Mouse (Mus musculus) thymus, adult 18-20 months (tissue): ENCODE data around the gene Nlgn2.

Source experiments
- DNase-seq, 2 experiments: peaks; one replicate each; pipeline ENCODE4 v3.0.0; 2022; ENCODE audit warnings: mixed read lengths in 2 of 2

The Nlgn2 gene

GRCm38 (mm10) chr11:69818871-69819270 is 18.7 kb downstream of the Nlgn2 start:
- no peak for DNase-seq

- no peak for DNase-seq
Observed at GRCm38 (mm10) chr11:69818365-69818764, 19.2 kb downstream of the Nlgn2 start, which contains the start of gene Spem2. Gene Spem2, minus strand, starts transcription at chr11:69818465.

DNA sequence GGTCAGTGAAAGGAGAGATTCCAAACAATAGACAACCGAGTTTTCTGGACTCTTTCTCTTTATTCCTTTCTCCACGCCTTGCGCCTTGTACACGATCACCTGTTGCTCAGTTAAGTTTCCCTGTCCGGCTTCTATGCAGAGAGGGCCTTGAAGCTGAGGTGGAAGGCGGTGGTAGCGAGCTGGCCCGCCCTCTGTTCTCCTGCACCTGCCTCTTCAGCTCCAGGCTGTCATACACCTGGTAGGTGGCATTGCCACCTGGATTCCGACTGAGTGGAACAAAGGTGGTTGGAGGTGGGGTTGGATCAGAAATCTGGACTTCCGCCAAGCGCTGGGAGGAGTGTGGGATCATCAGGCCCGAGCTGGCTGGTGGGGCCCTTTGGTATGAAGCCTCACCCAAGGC is 21.1 kb downstream of the Nlgn2 start:
- no peak for DNase-seq

DNA sequence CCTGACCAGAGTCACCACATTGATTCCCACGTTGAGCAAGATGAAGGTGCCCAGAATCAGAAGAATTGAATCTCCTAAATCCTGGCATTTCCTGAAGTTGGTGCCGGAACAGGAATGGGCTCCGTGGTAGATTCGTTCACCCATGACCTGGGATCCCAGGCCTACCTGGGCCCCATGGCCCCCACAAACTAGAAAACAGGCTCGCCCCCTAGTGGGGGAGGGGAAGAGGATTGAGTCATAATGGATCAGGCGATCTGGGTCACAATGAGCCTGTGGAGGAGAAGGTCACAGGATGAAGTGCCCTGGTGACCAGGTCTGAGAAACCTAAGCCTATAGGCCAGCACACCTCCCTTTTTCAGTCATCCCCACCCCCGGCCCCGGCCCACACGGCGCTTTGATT is 22.4 kb downstream of the Nlgn2 start, which contains the start of gene Gm39566:
Gene Gm39566, minus strand, starts transcription at position 144 of the 400 bp plus-strand sequence.
- no peak for DNase-seq

GRCm38 (mm10) chr11:69810280-69810679 is 27.3 kb downstream of the Nlgn2 start:
- DNase-seq: no peak

- DNase-seq: no peak
Observed at GRCm38 (mm10) chr11:69807641-69808040, 29.9 kb downstream of the Nlgn2 start.

DNA sequence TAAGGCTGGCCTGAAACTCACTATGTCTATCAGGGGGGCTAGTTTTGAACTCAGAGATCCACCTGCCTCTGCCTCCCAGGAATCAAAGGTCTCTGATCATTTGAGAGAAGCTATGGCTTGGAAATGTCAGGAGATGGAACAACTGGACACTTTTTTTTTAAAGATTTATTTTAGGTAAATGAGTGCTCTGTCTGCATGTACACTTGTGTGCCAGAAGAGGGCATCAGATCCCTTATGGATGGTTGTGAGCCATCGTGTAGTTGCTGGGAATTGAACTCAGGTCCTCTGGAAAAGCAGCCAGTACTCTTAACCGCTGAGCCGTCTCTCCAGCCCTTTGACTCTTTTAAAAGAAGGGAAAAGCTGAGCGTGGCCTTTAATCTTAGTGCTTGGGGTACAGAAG is 31.2 kb downstream of the Nlgn2 start:
- DNase-seq: no peak

DNA sequence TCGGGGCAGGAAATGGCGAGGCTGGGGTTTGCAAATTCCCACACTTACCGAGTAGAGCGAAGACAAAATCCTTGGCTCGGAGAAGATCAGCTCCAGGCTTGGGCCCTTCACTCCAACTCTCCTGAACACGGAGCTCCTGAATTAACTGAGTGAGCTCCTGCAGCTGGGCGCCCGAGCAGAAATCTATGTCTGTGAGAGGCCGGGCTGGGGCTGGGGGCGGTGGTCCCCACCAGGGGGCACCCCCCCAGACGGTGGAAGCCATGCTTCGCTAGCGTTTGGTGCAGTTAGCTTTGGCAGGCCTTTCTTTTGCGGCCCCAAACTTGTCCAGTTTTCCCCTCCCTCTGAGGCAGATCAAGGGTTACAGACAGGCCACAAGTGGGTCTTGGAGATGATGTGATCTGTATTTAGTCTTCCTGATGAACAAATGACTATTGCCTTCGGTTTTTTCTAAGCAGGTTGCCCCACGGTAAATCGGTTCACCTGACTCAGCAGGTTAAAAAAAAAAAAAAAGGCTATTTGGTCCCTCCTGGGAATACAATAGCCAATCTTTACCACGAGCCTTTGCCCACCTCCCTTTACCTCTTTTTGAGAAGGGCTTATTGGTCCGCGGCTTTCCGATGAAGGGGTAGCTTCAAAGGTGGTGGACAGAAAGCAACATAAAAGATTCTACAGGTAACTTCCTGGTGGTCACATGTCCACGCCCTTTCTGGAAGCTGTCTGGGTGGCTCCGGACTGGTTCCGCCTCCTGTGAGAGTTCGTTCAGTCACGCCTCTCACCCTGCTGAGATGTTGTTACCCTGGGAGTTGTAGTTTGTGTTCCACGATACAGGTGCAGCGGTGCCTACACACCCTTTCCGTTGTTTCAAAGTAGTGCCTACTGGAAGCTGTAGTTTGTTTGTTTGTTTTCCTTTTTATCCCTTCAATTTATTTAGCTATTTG is 32.3 kb downstream of the Nlgn2 start, which contains the start of gene Tmem102:
Gene Tmem102, minus strand, starts transcription at position 653 of the 938 bp plus-strand sequence.
- DNase-seq: no peak

DNA sequence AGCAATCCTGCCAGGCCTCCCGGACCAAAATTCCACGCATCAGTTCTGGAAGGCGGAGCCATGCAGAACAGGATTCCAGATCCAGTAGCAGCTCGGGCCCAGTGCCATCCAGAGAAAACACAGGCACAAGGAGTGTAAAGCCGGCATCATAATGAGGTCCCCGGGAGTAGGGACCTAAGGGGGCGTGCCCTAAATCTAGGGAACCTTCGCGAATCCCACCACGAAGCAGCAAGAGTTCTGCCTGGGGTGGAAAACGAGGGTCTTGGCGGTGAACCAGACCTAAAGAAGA is 33.0 kb downstream of the Nlgn2 start:
- no peak for DNase-seq

- DNase-seq: peak; percentile 59 to 70
Observed at GRCm38 (mm10) chr11:69803786-69804651, 33.6 kb downstream of the Nlgn2 start.

DNA sequence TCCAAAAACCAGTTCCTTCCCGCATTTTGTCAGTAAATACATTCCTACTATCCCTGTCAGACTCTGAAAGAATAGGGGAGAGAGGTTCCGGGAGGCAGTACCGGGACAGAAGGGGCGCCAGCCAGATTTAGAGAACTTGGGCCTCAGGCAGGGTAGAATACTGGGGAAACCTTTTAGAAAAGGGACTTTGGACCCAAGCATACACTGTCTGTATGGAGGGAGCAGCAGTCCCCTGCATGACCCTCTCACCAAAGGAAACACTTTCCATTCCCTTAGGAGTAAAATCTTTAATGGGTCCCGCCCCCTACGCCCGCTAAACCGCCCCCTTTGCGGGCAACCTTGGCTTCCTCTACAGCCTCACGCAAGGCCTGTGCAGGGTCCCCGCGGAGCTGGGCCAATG is 34.3 kb downstream of the Nlgn2 start:
- no peak for DNase-seq

DNA sequence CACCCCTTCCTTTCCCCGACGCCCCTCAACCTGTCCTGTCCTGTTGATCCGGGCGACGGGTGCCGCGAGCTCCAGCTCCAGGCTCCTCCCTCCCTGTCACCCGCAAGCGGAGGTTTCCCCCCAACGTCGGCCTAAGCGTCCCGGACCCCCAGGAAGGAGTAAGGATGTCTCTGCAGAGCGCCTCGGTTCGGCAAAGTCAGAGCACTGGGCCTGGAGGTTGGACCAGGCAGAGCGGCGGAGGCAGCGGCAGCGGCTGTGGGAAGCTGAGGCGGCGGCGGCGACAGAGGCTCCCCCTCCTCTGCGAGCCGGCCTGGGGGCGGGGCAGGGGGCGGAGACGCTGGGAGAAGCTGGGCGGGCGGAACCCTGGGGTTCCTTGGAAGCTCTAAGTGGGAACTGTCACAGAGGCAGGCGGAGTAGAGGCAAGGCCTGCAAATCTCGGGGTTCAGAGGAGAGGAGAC is 34.9 kb downstream of the Nlgn2 start:
- peak; percentile 63 to 69 for DNase-seq

DNA sequence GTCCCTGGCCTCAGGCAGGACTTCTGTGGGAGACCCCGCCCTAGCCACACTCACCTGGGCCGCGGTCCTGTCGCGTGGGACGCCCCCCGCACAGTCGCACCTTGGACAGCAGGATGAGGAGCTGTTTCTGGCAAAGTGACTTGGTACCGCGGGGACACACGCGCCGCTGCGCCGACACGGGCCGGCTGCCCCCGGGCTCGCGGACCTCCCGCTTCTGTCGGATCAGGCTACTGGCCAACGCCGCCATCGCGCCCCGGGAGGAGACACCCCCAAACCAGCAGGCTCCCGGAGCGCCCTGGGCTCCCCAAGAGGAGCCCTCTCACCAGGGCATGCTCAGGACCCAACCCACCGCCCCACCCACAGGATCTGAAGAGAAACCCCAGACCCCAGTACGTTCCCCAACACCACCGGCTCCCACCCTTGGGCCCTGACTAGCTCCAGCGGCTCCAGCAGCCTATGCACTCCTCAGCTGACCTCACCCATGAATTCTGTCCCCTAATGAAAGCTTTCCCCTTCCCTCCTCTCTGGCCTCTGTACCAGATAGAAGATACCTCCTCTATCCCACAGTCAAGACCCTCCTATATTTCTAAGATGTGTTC is 36.1 kb downstream of the Nlgn2 start, which contains the start of gene Fgf11:
Gene Fgf11, minus strand, starts transcription at position 479 of the 599 bp plus-strand sequence.
- no peak for DNase-seq

GRCm38 (mm10) chr11:69800392-69801197 is 37.0 kb downstream of the Nlgn2 start:
- DNase-seq: no peak

DNA sequence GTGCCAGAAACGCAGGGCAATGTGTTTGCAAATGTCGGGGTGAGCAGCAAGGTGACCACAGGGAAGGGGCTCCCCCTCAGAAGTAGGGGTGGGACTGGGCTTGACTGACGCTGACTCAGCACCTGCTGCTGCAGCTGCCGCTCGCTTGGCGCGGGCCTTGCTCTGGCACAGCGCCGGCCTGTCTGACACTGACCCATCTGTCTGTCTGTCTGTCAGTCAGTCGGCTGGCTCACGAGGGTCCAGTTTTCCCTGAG is 37.5 kb downstream of the Nlgn2 start:
- DNase-seq: no peak

DNA sequence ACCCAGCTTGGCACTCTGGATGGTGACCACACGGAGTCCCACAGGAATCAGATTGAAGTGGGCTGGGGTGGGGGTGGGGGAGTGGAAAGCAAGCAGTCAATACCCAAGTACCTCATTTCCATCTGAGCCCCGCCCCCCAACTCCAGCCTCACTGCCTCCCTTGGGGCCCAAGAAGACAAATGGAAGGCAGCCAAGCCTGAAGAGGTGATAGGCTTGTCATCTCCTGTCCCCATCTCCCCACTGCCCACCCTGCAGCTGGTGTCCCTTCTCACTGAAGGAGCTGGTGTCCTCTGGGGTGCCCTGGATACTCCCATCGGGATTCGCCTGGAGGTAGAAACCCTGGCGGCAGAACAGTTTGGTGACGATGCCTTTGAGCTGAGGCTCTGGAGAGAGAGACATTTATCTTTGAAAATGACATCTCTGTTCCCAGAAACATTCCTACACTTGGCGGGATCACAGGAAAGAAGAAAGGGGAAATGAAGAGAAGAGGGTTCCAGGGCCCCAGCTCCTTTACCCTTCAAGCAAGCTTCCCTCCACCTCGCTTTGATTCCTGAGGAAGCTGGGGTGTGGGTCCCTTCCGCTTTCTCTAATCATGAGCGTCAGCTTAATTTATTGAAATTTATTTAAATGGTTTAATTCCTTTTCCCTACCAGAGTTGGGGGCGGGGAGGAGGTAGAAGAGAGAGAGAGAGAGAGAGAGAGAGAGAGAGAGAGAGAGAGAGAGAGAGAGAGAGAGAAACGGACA is 38.0 kb downstream of the Nlgn2 start:
- no peak for DNase-seq

GRCm38 (mm10) chr11:69797924-69798323 is 39.7 kb downstream of the Nlgn2 start:
- no peak for DNase-seq

DNA sequence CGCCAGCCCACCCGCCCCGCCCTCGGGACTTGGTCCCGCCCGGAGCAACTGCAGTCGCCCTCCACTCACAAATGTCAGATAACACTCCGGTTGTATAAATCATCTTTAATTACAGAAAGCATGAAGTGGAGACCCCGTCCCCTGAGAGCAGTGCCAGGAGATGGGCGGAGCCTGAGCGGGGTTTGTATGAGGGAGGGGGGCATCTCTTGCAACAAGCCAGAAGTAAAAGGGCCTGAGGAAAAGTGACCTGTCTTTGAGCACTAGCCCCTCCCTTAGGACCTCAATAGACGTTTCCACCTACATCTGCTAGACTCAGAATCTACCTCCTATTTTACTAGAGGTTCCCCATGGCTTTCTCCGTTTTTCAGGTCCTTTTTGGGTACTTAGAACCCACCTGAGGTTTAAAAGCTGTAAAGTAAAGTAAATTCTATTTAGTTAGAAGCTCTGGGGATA is 41.6 kb downstream of the Nlgn2 start:
- DNase-seq: no peak

- peak; percentile 92 to 95 for DNase-seq
Observed at GRCm38 (mm10) chr11:69795168-69795982, 42.2 kb downstream of the Nlgn2 start, which contains the start of gene Chrnb1. Gene Chrnb1, minus strand, starts transcription at chr11:69795943.

DNA sequence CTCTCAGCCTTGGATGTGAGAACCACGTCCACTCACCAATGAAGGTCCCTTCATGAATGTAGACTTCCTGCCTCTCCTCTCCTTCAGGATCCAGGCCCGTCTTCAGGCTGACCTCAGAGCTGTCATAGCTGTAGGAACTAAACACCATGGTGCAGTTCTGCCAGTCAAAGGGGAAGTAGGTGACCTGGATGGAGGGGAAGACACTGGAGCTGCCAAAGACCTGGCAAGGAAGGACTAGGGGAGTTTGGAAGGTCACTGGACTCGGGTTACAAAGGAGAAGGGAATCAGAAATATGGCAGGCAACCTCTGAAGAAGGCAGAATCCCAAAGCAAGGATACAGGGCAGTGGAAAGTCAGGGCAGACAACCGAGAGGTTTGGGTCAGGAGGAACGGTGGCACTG is 44.2 kb downstream of the Nlgn2 start:
- no peak for DNase-seq

- DNase-seq: no peak
Observed at GRCm38 (mm10) chr11:69791420-69791819, 46.2 kb downstream of the Nlgn2 start.
